Mouse (Mus musculus): ENCODE measurements around the gene Cdh12.

Gene Cdh12

DNA sequence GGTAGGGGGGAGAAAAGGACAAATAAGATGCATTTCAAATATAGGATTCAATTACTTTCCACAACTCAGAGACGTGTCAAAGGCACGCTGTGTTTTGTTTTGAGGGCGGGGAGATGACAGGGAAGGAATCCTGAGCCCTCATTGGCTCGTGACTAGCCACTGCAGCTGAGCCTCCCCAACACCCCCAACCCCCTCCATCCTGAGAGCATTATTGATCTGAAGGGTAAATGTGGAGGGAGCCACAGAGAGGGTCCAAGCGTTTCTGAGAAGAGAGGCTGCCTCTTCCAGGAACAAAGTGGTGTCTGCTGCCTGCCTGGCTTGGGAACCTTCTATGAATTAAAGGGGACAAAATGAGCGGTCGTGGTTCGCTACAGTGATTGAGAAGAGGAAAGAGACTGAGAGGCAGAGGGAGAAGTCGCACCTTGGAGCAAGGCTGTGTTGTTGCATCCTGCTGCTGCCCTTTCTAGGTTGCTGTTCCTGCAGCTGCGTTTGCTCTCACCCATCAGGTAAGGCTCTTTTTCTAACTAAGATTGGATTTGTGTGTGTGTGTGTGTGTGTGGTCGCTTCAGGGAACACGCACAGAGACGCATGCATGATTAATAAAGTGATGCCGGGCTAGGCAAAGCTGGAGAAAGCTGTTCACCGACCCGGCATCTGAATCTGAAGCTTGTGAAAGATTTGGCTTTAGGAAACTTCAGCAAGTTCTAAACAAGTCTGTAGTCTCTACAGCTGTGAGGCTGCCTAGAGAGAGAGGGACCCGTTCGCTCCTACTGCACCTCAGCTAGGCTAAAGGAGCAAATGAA lies at the start of gene Cdh12:
Gene Cdh12 (plus strand): TSS at position 405 of the 803 bp plus-strand sequence.
- 4% methylated on average over 18 of the region's 18 CpGs for WGBS

DNA sequence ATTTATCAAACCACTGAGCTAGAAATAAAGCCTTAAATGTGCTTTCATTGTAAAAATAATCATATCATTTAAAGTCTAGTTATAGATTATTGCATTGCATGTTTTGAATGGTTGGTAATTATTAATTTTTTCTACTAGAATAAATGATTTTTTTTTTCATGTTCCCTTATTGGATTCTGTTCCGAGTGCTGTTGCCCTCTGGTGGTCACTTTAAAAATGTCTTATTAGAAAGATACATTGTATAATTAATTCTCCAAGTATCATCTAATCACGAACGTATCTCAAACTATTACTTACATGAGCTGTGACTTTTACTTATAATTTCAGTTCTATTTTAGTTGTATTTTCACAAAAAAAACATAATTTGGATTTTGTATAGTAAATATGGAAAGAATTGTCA lies 45.5 kb upstream of the Cdh12 start:
- 39% methylated on average over 3 of the region's 3 CpGs for WGBS

DNA sequence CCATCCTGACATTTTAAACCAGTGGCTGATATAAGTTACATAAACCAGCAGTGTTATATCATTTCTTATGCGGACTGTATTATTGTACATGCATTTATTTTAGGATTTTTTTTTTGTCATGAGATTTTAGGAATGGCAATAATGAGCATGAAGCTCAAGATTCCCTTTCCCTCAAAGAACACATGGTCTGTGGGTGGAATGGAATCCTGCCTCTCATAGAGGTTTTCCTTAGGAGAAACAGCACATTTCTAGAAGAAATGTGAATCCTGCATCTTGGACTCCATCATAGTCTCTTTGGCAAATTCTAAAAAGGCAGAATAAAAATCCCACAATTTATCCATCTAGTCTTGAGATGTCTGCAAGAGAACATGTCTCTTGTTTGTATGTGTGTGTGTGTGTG lies 35.7 kb upstream of the Cdh12 start:
- WGBS = 50% methylated on average over 1 of the region's 1 CpGs

DNA sequence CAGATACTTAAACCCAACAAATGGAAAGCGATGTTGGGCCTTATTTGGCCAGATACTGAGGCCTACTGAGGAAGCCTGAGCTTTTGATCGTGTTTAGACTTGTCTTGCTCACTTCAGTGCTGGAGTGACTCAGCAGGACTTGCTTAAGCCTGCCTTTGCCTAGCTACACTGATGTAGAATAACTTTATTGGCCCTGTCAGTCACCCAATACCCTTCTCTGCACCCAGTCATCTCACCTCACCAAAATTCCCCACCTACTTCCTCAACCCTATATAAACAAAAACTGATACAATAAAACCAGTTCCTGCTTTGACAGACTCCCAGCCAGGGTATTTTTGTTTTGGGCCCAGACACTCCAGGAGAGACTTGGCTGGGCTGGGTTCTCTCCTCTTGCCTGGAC lies 12.7 kb upstream of the Cdh12 start:
- 70% methylated on average over 2 of the region's 2 CpGs for WGBS

DNA sequence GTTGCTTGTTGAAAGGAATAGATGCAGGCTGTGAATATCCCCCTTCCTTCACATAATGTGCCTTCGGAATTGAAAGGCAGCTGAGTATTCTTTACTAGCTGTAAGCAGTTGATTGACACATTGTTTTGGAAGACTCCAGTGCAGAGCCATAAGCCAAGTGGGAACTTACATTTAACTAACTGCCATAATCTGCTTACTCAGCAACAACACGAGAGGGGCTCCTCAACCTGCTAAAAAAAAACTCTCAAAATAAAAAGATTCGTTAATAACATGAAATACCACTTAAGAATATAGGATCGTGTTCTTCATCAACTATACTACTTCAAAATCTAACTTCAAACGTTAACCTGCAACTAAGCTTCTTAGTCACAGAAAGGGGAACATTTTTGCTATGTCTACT lies 1.5 kb downstream of the Cdh12 start:
- 23% methylated on average over 5 of the region's 5 CpGs for WGBS

DNA sequence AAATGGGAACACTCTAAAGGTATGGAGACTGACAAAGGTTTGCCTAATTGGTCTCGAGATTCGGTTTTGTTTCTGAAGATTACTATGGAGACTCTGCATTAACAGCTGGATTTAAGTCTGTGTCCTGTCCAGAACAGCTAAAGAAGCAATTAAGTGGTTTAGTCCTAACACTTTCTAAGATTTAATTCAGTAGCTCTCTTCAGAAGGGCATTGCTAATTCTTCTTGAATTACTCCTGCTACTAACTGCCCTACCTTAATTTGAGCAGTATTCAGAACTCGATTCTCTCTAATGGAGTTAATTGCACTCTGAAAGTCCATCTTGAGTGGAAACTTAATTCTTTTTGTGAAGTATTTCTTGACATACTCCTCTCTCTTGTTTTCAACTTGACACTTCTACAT lies 9.4 kb downstream of the Cdh12 start:
- WGBS = 52% methylated on average over 3 of the region's 3 CpGs

DNA sequence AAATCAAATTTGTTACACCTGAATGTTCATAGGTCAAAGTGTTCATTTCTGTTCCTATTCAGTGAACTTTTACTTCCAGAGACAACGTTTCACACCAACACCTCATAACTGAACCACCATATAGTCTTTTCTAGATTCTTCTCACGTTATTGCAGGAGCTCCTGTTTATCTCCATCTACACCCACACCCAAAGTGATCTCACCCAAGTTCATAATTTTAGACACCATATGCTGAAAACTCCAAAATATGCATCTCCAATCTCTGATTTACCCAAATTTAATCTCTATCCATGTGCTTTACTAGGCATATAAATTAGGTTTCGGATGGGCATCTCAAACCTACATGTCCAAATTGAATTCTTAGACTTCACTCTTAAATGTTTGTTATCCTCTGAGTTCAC lies 13.4 kb downstream of the Cdh12 start:
- WGBS = 43% methylated on average over 3 of the region's 3 CpGs

DNA sequence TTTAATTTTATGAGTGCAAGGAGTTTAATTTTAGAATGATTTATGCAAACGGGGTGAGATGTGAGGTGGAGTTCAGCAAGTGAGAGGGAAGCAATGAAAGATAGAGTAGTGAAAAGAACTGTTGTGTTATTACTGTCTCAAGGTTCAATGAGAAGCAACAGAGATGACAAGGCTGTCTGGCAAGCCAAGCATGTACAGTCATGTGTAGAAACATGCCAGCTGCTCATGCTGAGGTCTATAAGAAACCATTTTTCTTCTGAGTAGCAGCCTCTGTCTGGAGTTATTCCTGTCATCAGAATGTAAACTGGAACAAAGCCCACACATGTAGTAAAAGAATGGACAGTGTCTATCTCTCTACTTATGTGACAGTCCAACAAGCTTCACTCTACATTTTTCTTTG lies 14.5 kb downstream of the Cdh12 start:
- 35% methylated on average over 1 of the region's 1 CpGs for WGBS

DNA sequence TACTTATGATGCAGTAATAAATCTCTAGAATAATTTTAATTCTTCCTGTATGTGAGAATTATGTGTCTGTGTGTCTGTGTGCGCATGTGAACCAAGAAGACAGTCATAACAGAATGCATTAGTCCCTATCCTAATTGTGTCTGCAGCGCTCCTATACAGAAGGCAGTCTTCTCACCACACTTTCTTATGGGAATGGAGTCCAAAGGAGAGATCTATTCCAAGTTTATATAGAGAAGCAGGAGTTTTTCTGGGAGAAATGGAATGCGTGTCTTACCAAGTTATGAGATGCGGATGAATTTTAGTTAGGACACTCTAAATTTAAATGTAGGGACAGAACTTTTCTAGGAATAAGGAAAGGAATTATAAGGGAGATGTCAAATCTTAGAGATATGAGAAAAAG lies 101.9 kb downstream of the Cdh12 start:
- WGBS = 65% methylated on average over 4 of the region's 4 CpGs

DNA sequence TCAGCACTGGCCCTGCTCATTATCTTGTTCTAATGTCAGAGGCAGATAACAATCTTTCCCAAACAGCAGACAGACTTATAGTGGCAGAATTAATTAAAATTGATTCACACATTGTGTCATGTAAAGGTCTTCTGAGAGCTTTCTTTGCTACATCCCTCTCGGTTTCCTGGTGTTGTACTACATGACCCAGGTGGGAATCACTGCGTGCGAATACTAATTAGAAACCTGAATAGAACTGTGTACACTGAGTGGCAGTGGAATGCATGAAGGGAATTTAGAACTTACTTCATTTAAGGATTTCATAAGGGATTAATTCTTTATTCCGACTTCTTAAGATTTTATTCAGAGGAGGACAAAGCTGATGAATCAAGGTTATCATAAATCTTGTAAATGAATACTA lies 121.9 kb downstream of the Cdh12 start:
- WGBS = 73% methylated on average over 4 of the region's 4 CpGs

DNA sequence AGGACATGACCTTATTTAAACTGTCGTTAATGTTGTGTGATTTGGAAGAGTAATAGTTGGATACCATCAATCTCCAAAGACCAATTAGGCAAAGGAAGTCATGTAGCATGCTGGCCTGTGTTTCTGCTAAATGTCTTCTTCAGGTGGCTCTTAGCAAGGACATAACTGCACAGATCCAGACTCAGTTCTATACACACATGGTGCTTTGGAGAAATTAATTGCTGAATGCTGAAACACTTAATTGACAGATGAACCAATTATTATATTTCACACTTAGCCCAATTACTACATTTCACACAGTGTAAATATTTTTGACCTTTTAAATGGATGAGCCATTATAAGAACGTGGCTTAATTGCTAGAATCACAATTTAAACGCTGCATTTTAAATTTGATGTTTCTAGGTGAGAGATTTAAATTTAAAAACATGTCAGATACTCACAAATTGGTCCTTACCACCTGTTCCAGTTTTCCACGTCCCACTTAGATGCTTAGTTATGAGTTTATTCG lies 133.6 kb downstream of the Cdh12 start:
- WGBS = 49% methylated on average over 5 of the region's 5 CpGs

DNA sequence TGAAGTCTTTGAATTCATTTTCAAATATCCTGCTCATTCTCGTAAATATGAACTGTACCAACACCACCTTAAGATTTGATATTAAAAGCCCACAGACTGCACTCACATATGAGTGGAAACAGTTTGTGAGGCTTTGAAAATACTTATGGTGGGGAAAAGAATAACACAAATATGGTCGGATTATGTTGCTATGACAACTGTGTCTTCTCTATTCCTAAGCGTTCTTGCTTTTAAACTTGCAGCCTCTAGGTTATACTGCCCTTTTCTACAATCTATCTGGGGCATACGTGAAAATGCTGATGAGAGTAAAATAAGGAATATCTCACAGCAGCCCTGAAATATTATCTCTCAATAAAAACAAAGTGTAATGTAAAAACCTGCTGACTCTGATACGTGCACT lies 142.5 kb downstream of the Cdh12 start:
- 44% methylated on average over 5 of the region's 5 CpGs for WGBS

DNA sequence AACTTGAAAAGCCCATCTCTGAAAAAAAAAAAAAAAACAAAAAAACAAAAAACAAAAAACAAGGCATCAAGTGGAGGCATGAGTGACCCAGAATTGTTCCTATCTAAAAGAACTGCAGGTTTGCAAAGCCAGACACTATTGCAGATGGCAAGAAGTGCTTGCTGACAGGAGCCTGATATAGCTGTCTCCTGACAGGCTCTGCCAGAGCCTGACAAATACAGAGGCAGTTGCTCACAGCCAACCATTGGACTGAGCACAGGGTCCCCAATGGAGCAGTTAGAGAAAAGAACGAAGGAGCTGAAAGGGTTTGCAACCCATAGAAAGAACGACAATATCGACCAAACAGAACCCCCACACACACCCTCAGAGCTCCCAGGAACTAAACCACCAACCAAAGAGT lies 156.7 kb downstream of the Cdh12 start:
- WGBS = 66% methylated on average over 3 of the region's 3 CpGs

DNA sequence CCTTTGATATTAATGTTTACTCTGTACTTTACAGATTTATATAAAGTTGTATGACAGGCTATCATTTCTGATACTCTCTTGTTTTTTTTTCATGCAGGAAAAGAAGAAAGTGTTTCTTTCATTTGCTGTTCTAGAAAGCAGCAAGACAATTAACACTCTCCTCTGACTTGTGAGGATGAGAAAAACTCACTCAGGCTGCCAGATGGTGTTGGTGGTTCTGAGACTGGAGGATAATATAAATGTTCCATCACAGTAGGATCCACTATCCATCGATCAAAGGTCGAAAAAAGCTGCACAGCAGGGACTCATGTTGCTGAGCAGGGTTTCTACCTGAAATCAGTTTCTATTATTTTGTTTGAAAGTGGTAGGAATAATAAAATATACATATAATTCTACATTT lies 185.5 kb downstream of the Cdh12 start:
- WGBS = 44% methylated on average over 2 of the region's 2 CpGs

DNA sequence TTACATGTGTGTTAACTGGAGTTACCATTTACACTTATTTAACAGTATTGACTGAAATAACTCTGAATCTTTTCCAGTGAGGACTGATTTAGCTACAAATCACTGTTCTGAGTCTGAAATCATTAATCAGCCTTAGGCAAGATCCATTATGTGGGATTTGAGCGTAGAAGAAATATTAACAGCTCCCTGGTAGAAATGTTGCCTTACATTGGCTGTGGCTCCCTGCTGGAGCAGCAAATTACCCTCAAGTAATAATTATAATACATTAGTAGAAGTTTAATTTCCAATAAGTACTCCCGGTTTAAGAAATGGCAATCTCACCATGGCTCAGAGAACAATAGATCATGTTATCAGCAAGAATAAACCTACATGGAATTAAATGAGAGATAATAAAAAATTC lies 190.1 kb downstream of the Cdh12 start:
- WGBS = 81% methylated on average over 2 of the region's 2 CpGs

DNA sequence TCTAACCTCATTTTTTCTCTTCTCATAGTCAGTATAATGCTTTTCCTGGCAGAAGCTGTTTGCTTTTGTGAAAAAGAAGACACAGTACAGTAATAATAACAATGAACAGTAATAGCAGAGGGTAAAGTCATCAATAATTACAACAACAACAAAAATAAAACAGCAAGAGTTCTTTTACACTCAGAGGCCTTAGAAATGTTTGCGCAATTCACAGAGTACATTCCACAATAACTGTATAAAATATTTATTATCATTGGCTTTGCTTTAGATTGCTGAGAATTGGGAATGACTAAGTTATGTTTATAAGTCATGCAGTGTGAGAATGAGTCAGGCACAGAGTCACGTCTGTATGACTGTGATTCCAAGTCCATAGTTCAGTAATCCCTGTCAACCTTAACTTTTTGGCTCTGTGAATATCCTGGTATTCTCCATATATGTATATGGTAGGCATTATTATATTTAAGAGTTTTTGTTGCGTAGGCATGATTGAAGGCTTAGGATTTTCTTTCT lies 193.9 kb downstream of the Cdh12 start:
- WGBS = 76% methylated on average over 3 of the region's 3 CpGs

DNA sequence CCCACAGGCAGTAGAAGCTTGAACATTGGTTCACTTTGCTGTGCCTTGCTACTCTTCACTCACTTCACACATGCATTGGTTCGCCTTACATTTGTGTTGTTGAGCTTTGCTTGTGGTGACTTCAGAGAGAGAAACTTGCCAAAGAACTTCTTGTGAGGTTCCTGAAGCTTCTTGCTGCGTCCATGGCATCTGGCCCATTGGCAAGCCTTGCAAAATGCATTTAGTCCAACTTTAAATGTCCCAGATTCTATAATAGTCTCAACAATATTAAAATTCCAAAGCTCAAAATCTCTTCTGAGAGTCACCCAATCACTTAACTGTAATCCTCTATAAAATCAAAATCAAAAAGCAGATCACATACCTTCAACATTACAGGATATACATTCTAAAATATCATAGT lies 211.2 kb downstream of the Cdh12 start:
- WGBS = 46% methylated on average over 2 of the region's 2 CpGs

DNA sequence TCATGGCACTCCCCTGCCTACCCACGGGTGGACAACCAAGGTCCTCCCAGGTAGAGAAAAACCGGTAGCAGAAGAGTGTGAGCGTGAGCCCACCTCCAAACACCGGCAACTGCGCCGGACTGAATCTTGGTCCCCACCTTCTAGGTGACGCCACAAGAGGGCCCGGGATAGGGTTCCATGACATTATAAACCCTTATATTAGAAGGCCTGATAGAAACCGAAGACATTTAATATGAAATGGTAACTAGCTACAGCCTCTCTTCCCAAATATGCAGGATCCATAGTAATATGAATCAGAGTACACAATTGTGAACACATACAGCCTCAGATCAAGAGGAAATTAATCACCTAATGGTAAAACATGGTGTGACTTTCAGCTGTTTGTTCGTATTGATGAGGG lies 217.6 kb downstream of the Cdh12 start, which contains the start of gene Acot10:
Gene Acot10 (minus strand): TSS at position 101 of the 400 bp plus-strand sequence.
- 93% methylated on average over 10 of the region's 10 CpGs for WGBS

DNA sequence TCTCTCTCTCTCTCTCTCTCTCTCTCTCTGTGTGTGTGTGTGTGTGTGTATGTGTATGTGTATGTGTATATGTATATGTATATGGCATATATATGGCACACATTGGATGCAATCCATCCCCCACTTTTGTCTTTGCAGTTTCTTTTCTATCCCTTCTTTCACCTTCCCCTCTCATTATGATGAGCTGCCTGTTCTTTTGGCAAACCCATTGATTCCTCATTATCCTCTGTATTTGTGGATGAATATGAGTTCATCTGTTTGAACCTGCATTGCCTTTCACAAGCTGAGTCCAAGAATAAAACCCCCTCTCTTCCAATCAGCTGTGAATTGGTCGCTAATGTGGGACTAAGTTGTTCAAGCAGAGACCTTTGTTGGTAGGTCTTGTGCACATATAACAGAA lies 218.9 kb downstream of the Cdh12 start:
- WGBS = 59% methylated on average over 1 of the region's 1 CpGs

DNA sequence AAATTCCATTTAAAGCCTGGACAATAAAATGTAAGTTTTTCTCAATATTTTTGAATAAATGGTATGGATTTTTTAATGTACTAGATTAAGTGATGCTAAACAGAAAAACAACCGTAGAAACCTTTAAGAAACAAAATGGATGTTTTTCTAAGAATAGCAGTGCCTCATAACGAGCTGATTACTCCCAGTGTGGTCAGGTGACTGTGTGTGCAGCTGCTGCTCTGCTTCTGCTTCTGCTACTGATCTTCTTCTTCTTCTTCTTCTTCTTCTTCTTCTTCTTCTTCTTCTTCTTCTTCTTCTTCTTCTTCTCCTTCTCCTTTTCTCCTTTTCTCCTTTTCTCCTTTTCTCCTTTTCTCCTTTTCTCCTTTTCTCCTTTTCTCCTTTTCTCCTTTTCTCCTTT lies 220.4 kb downstream of the Cdh12 start:
- WGBS = 45% methylated on average over 2 of the region's 2 CpGs

DNA sequence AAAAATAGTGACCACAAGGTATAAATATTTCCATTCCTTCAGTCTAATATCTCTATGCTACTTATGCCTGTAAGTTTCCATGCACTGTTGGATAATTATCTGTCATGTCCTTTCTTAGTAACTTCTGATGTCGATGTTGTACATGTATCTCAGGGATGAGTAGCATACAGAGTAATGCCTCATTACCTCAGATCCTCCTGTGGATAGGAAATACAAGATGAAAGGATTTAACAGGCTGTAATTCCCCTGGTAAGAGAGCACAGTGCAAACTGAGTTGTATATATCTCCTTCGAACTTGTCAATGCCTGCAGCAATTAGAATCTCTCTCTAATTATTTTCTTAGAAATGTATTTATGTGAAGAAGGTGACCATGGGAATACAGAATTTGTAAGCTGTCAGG lies 233.7 kb downstream of the Cdh12 start:
- 82% methylated on average over 2 of the region's 2 CpGs for WGBS

DNA sequence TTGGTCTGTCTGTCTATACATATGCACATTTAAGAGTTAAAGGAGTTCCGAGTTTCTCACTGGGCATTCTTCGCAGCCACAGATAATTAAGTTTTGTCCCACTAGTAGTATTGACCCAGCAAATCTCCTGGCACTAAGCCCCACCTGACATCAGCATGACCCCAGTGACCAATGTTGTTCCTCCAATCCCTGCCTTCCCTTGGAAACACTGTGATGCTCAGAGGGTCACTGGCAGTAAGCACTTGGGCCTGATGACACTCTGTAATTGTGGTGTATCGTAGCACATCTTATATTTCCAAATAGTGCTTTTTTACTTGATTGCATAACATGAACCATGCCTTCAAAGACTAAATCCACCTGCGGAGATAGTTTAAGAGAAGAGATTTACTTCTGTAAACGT lies 235.1 kb downstream of the Cdh12 start:
- 75% methylated on average over 5 of the region's 5 CpGs for WGBS

DNA sequence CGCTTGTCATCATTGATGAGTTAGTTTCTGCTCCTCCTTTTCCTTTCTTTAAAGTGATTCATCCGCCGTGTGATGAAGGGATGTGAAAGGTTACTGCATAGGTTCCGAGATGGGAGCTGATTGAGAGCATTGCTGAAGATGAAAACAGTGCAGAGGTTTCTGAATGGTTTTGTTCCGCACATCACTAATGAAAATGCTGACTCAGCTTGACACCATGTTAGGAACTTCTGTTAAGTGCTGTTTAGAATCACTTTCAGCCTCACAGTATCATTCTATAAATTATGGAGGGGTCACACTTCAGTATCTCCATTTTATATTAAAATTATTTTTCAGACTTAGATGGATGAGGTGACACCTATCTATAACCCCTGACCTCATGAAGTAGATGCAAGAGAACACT lies 247.2 kb downstream of the Cdh12 start:
- WGBS = 79% methylated on average over 5 of the region's 5 CpGs

DNA sequence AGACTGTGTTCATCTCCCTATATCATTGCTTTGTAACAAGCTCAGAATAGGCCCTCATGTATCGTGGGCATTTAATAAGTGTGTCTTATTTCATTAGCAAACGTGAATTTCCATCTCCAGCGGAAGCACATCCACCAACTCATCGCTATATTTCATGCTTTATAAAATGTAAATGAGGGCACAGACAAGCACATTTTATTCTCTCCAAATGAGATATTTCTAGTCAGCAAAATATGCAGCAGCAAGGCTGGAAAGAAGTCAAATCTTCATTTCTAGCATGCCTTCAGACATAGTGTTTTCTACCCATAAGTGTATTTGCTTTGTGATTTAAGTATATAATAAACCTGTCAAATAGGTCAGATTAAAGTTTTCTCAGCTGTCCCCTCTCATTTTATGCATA lies 262.8 kb downstream of the Cdh12 start:
- 48% methylated on average over 4 of the region's 4 CpGs for WGBS

All from cerebral cortex, adult 2 months (tissue).